Mouse (Mus musculus) neural tube, embryonic 10.5 days (tissue): ENCODE measurements around the gene Ldlrad1.

Experiments
- DNase-seq: peaks from one replicate; pipeline ENCODE4 v3.0.0-alpha.2; 2017; ENCODE audit warnings: low spot score; ENCODE audit errors: extremely low spot score

The Ldlrad1 gene

DNA sequence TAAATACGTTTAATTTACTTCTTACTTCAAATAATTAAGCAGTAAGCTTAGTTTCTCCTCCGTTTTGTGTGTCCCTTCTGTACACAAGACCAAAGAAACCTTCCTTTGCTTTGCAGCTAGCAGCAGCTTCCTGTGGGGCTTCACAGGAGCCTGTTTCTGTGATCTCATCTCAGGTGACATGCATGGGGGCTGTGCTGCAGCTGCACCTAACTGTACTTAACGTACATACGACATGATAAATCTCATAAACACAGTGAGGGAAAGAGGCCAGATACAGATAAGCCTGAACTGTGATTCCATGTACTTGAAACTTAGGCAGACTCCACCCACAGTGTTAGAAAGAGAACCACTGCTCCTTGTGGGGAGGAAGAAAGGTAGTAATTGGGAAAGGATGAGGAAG lies 51.0 kb downstream of the Ldlrad1 start:
- DNase-seq: no peak
